Mouse (Mus musculus): ENCODE measurements at regions not wholly inside any gene's neighbourhood (a gene's known extent, or its start where the extent isn't known, plus 50 kb on each side); places are given as distances from the start of the nearest gene placed in this dataset.
"Not testable (repeated sequence)": the region's sequence is repeated elsewhere in the genome, so short reads cannot be mapped to it uniquely, and the experiment has no call there.

DNA sequence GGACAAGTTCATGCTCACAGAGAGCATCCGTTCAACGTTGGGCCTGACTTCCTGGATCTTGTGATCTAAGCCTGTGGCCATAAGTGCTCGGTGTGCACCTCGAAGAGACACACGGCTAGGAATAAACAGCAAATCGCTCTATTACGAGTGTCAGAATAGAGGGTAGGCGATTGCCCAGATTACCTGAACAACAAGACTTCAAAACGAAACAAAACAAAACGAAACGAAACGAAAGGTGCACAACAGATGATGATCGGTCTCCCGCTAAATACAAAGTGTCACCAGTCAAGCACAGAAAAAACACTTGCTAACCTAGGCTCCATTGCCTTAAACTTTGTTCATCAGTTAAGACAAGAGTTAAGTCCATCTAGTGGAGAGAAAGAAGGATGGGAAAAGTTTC is 67.4 kb downstream of the Pdia4 start:
- DNase-seq, result not testable (repeated sequence)

DNA sequence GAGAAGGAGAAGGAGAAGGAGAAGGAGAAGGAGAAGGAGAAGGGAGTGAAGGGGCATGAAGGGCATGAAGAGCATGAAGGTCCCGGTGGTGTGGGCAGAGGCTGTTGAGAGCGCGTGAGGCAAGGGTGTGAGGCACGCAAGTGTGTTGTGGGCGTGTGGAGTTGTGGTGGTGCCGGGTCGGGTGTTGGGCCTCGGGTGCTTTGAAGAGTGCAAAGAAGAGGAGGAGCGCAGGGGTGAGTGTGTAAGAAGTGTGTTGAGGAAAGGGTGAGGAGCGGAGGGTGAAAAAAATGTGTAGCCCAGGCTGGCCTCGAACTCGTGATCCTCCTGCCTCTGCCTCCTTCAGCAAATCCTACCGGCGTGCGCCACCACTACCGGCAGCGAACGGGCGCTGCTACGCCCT is 69.4 kb downstream of the Pdia4 start:
- peak in 1 of 2 experiments; percentile 25 for DNase-seq

DNA sequence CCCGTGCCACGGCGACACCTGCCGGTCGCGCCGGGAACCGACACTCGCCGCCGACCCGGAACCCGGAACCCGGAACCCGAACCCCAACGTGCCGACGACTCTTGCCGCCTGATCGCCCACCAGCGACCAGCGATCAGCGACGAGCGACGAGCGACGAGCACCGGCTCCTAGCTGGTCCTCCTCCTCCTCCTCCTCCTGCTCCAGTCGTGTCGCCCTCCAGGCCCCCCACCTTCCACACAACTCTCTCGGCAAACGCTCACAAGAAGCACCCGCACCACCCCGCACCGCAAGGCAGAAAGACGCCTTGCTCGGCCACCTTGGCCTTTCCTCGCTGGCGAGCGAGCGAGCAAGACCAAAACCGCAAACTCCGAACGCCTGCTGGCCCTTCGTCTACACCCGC is 73.0 kb downstream of the Pdia4 start:
- DNase-seq, result peak; percentile 11 to 24

DNA sequence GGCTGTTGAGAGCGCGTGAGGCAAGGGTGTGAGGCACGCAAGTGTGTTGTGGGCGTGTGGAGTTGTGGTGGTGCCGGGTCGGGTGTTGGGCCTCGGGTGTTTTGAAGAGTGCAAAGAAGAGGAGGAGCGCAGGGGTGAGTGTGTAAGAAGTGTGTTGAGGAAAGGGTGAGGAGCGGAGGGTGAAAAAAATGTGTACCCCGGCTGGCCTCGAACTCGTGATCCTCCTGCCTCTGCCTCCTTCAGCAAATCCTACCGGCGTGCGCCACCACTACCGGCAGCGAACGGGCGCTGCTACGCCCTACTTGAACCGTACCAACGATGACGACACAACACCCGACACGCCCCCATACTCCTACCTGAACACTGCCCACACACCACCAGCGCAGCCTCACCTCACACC is 73.5 kb downstream of the Pdia4 start:
- peak; percentile 72 to 73 for DNase-seq

DNA sequence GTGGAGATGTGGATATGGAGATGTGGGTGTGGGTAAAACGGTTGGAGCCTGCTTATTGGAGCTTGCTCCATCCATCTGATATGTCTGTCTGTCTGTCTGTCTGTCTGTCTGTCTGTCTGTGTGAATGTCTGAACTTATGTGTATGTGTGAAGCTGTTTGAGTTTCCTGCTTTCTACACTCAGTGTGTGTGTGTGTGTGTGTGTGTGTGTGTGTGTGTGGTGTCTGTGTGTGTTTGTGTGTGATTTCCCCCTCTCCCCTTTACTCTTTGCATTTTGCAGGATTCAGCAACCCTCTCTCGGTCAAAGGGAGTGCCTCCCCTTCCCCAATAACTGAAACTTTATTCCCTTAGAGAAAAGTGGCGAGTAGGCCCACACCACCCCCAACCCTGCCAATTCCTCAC is 75.3 kb downstream of the Pdia4 start:
- DNase-seq, result not testable (repeated sequence)
